Mouse (Mus musculus): ENCODE data around the gene Sox12.
"Not testable (repeated sequence)": the region's sequence is repeated elsewhere in the genome, so short reads cannot be mapped to it uniquely, and the experiment has no call there.

GRCm38 (mm10) chr2:152428481-152428880 lies 30.6 kb upstream of the Sox12 start:
- not testable (repeated sequence) for TF ChIP-seq E2F4 (IDR thresholded peaks at IDR 0.05; ENCODE audit: insufficient read depth); MYOG (IDR thresholded peaks at IDR 0.05; ENCODE audit: control insufficient read depth in 1 of 3, insufficient read depth in 1 of 3, insufficient read length in 2 of 3, low read depth in 2 of 3); POLR2A (IDR thresholded peaks at IDR 0.05; ENCODE audit: insufficient read length, low read depth); TCF12 (IDR thresholded peaks at IDR 0.05; ENCODE audit: insufficient read depth, poor library complexity, severe bottlenecking); SRF (IDR thresholded peaks at IDR 0.05; ENCODE audit: control insufficient read depth, insufficient read length, low read depth)
